Mouse (Mus musculus): ENCODE data around the gene Rab15. TPM values are rescaled to one million over a fixed set of nuclear protein-coding genes. Genes with fewer than 3 reads are reported as not detected.

Rab15 gene
- polyA plus RNA-seq, 1 experiment from 2014 or later, result 50.2 TPM

DNA sequence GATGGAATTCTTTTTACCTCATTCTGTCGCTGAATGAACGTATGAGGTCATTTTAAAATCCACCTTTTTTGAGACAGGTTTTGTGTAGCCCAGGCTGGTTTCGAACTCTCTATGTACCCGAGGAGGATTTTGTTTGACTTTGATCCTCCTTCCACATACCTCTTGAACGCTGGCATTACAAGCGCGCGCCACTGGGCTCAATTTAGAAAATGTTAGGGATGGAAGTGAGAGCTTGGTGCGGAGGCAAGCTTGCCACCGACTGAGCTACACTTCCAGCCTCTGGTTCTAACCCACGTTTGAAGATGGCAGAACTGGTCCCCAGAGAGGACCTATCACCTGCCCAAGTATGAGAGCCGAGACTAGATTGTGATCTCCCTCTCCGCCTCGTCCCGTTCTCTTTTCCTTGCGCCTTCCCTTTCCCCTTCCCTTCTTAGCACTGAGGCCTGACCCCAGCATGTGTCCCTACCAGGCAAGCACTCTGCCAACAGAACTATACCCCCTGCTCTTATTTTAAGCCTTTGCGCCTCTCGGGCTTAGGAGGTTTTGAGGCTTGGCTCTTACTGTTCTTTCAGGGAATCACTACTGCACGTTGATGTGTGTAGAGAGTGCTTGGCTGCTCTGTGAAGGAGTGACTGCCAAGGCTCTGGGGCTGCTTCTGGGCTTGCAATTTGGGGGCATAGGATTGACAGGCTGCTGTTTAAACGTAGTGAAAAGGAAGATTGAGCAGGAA is 56.6 kb downstream of the Rab15 start:
- peaks cover 6% of the 10 kb centered on the region for H3K4me1 ChIP-seq
- no peaks in the 10 kb centered on the region for H3K27me3 ChIP-seq (replicated peaks)
- no peaks in the 10 kb centered on the region for H3K36me3 ChIP-seq (replicated peaks)
- peak overlapping the region; percentile 60 for H3K4me2 ChIP-seq
- peak overlapping the region; percentile 62 for H3K4me3 ChIP-seq
- H3K9ac ChIP-seq, result peak overlapping the region; percentile 66
- H3K27ac ChIP-seq, result peak overlapping the region; percentile 85
- no peaks in the 10 kb centered on the region for H3K9me3 ChIP-seq
- ATAC-seq (replicated peaks), result peak; percentile 37
- 28% methylated on average over 20 of the region's 20 CpGs for WGBS

DNA sequence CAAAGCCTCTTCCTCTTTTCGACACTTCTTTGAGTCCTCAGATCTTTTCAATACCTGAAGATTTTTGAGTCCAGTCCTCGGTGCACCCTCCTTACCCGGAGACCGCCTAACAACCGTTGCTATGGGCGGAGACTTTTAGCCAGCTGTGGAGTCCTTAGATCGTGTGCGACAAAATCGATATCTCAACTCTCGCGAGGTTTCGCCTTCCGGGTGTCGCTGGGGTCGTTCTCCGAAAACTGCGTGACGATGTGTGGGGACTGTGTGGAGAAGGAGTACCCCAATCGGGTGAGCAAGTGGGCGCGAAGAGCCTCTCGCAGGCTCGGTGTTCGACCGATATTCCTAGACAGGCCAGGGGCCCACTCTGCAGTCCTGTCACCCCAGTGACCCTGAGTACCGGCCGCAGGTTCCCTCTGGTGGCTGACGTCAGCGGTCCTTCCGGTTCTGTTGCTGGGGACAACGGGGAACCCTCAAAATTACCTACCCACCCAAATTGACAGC is 57.3 kb downstream of the Rab15 start, which contains the start of the genes Churc1 and Fntb:
TSS of gene Churc1 (plus strand) at position 185 of the 498 bp plus-strand sequence.
TSS of gene Fntb (plus strand) at position 236 of the 498 bp plus-strand sequence.
- no peaks in the 10 kb centered on the region for H3K9me3 ChIP-seq
- peaks cover 6% of the 10 kb centered on the region for H3K4me1 ChIP-seq
- peak within 1 kb of the TSS; percentile 66 for H3K9ac ChIP-seq
- no peaks in the 10 kb centered on the region for H3K36me3 ChIP-seq (replicated peaks)
- peak; percentile 96 for ATAC-seq (replicated peaks)
- WGBS, result 0% methylated on average over 31 of the region's 31 CpGs
- H3K4me3 ChIP-seq, result peak within 1 kb of the TSS; percentile 62
- no peaks in the 10 kb centered on the region for H3K27me3 ChIP-seq (replicated peaks)
- H3K4me2 ChIP-seq, result peak within 1 kb of the TSS; percentile 60
- H3K27ac ChIP-seq, result peak within 1 kb of the TSS; percentile 85

DNA sequence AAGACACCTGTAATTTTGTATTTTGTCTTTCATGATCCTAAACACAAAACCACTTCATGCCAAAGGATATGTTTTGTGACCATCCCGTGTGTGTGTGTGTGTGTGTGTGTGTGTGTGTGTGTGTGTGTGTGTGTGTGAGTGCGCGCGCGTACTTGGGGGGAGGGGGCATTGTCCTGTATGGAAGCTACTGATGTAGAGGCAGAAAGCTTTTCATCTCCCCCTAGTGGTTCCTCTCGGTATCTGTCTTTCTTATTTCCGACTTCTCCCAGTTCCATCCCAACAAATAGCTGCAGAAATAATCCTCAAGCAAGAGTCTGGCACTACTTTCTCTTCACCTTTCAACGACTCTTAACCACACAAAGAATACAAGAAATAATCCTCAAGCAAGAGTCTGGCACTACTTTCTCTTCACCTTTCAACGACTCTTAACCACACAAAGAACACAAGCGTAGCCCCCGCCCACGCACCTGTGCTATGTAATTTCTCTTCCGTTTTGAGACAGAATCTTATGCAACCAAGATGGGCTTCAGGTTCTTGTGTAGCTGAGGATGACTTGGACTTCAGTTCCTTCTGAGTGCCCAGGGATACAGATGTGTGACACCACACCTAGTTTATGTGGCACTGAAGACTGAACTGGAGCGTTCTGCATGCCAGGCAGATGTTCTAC is 69.9 kb downstream of the Rab15 start:
- H3K9ac ChIP-seq, result no peak overlapping the region
- H3K36me3 ChIP-seq (replicated peaks), result no peaks in the 10 kb centered on the region
- no peak for ATAC-seq (replicated peaks)
- no peak overlapping the region for H3K27ac ChIP-seq
- H3K4me3 ChIP-seq, result no peak overlapping the region
- WGBS, result 49% methylated on average over 14 of the region's 14 CpGs
- no peaks in the 10 kb centered on the region for H3K27me3 ChIP-seq (replicated peaks)
- H3K4me2 ChIP-seq, result no peak overlapping the region
- no peaks in the 10 kb centered on the region for H3K4me1 ChIP-seq
- no peaks in the 10 kb centered on the region for H3K9me3 ChIP-seq

DNA sequence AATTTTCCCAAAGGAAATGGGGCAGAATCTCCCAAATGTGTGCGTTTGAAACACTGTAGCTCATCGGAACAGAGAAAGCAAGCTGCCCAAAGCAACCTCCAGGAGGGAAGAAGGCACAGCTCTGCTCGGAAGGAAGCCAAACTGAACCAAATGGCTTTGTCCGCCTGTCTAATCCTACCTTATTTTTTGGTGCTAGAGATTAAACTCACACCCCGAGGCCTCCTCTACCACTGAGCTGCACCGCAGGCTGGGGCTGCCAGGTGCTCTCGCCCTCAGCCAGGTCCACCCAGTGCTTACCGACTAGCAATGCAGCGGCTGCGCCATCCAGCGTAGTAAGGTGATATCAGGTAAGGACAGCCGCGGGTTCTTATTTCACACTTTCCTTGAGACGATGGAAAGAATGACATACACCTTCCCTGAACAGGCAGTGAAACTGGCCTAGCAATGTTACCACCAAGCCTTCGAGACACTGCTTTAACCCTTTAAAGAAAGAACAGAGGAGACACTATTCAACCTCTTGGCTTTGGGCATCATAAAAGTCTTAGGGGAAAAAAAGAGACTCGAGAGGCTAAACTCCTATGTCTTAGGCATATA is 71.7 kb downstream of the Rab15 start:
- H3K4me3 ChIP-seq, result no peak overlapping the region
- no peak overlapping the region for H3K4me2 ChIP-seq
- H3K27me3 ChIP-seq (replicated peaks), result no peaks in the 10 kb centered on the region
- H3K4me1 ChIP-seq, result no peaks in the 10 kb centered on the region
- H3K27ac ChIP-seq, result no peak overlapping the region
- no peaks in the 10 kb centered on the region for H3K9me3 ChIP-seq
- H3K36me3 ChIP-seq (replicated peaks), result no peaks in the 10 kb centered on the region
- 79% methylated on average over 16 of the region's 16 CpGs for WGBS
- H3K9ac ChIP-seq, result no peak overlapping the region
- ATAC-seq (replicated peaks), result no peak

Other genes starting within 250 kb of the Rab15 start
- 3.5 and 3.6 TPM in 2 replicates for gene Sptb, start 112.4 kb downstream of the Rab15 start, polyA plus RNA-seq (2015; fragmentation: Nextera tagmentation; extraction: Ambion mirVana)
- gene Churc1, start 57.4 kb downstream of the Rab15 start, polyA plus RNA-seq (2015; fragmentation: Nextera tagmentation; extraction: Ambion mirVana), result 127 and 131 TPM in 2 replicates
- gene Fntb, start 57.3 kb downstream of the Rab15 start, polyA plus RNA-seq (2015; fragmentation: Nextera tagmentation; extraction: Ambion mirVana), result 43.5 and 44.3 TPM in 2 replicates
- gene Gpx2, start 27.4 kb downstream of the Rab15 start, polyA plus RNA-seq (2015; fragmentation: Nextera tagmentation; extraction: Ambion mirVana), result 0.06 TPM in 1 of 2 replicates, not detected in the other
- gene Max, start 139.3 kb upstream of the Rab15 start, polyA plus RNA-seq (2015; fragmentation: Nextera tagmentation; extraction: Ambion mirVana), result 20.3 and 20.7 TPM in 2 replicates

All from midbrain, embryonic 15.5 days (tissue).